Mouse (Mus musculus) spleen, adult 18-20 months (tissue): ENCODE results near the gene Nr1d2.
"Not testable (repeated sequence)": the region's sequence is repeated elsewhere in the genome, so short reads cannot be mapped to it uniquely, and the experiment has no call there.

Experiments
- DNase-seq, 2 experiments: peaks; one replicate each; pipeline ENCODE4 v3.0.0; 2022; ENCODE audit warnings: mixed read lengths in 2 of 2

Nr1d2 gene

DNA sequence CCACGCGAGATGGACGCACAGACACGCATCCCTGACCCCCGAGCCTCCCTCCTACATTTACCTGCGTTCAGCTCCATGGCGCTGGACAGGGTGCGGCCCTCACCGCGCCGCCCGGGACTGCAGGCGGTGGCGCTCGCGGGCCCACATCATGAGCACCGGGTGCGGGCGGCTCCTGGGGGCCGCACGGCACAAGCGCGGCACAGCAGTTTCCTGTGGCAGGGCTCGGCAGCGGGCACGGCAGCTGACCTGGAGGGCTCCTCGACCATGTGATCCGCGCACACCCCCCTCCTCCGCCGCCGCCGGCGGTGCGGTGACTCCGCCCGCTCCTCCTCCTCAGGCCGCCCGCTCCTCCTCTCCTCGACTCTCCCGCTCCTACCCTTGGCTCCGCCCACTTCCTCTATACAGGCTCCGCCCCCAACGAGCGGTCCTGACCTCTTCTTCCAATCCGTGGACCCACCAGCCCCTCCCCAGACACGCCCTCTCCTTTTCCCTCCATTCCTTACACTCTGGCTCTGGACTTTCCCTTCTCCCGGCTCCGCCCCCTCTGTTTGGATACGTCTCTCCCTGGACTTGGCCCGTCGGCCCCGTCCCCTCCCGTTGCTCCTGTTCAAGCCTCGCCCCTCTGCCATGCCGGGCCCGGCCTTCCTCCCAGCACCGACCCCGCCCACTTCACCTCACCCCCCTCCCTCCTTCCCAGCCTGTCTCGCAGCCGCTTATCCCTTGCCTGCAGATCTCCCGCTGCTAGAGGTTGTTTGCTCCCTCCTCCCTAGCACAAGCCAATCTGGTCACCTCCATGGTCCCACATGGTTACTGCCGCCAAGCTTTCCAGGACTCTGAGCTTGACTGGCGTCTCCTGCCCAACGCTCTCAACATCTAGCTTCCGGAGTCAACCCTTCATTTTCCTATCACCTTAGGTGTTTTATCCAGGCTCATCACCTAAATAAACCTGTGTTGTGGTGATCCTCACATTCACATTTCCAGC lies at the start of gene Nr1d2:
Gene Nr1d2, minus strand, starts transcription at position 378 of the 982 bp plus-strand sequence.
- peak; percentile 95 to 96 for DNase-seq

DNA sequence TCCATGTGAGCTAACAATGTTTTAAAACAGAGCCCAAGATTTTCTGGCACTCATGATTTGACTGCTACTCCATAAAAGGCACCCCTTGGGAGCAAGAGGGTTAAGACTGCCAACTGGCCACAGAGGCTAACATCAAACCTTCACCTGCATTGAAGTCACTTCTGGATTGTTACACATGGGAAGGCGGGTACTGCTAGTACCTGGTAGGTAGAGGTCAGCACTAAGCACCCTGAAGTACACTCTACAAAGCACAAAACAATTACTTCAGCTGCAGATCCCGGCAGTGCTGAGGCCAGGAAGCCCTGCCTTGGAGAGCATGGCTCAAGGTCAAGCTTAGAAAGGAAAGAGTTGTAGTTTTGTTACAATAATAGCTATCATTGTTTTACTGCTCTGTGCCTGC lies 48.5 kb upstream of the Nr1d2 start:
- DNase-seq: no peak

DNA sequence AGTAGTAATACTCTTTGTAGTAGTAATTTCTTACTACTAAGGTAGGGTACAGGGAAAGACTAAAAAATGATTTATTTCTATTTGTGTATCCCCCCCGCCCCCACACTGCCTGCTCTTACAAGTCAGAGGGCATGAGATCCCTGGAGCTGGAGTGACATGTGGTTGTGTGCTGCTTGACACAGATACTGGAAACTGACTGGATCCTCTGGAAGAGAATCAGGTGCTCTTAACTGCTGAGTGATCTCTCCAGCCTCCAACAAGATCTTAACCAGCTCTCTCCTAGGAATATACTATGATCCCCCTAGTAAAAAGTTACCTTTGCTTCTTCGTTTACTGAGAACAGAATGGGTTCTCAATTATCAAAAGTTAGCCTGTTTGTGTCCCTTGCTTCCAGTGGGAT lies 47.5 kb upstream of the Nr1d2 start:
- DNase-seq: no peak

DNA sequence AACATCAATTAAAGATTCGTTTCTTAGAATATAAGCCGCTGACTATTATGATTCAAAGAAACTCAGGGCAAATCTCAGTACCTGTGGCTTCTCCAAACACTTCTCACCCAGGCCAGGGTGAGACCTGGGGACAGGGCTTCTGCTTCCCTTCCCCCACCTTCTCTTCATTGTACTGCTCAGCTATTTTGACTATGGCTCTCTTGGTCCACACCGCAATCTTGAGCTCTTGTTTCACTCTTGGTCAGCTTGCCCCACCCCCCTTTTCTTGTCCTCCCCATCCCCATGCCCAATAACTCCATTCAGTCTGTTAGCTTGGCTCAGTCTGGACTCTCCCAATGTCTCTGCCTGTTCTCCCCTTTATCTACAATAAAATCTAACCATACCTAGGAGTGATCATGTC lies 46.5 kb upstream of the Nr1d2 start:
- no peak for DNase-seq

DNA sequence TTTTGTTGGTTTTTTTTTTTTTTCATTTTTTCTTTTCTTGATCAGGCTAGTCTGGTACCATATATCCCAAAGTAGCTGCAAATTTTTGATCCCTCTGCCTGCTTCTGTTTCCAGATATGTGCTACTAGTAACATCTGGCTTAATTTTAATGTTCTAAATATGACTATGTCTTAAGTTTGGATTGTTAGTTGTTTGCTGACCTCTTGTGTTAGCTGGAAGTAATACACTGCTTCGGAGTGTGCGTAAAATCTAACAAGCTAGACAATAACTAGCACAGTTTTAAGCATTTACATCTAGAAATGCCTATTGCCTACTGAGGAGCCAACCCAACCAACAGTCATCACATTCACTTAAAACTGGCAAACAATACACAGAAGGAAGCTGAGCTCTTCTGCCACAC lies 45.7 kb upstream of the Nr1d2 start:
- DNase-seq: no peak

DNA sequence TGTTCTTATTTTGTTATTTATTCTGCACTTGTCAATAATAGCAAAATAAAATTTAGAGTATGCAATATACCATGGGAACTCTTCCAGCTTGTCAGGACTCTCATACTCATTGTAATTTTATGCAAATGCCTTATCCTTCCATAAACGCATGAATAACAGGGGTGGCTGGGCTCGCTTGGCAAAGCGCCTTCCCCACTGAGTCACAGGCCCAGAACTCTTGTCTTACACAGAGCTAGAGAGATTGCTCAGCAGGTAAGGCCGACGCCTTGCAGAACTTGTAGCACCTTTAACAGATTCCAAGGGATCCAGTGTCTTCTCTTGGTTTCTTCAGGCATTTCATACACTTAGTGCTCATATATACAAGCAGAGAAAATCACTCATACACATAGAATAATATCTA lies 41.4 kb upstream of the Nr1d2 start:
- DNase-seq: no peak

DNA sequence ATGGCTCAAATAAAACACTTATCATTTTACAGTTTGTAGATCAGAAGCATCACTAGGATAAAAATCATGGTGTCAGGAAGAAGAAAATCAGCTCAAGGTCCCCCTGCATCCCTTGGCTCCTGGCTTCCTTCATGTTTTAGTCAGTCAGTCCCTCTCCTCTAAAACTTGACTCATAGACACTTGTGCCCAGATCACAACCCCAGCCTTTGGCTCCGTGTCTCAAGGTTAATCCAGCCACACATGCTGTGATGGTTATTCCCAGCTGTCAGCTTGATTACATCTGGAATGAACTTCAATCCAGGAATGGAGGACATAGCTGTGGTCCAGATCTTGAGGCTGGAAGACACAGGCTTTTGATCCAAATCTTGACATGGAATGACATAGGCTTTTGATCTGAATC lies 35.6 kb upstream of the Nr1d2 start:
- DNase-seq: no peak

DNA sequence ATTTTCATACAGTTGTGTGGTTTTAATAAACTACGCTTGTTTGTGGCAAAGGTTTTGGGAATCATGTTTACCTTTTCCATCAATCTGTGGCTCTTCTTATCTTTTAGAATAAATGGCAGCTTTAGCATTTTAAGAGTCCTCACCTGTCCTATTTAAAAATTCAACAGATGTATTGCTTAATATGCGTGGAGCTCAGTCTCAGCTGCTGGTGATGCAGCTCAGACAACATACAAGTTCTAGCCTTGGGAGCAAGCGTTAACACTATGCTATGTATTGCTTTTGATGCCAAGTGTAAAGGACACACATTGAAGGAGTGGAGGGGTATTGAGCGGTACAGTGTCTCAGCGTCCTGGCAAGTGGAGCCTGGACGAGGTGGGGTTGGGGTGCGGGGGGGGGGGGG lies 32.7 kb upstream of the Nr1d2 start:
- no peak for DNase-seq

DNA sequence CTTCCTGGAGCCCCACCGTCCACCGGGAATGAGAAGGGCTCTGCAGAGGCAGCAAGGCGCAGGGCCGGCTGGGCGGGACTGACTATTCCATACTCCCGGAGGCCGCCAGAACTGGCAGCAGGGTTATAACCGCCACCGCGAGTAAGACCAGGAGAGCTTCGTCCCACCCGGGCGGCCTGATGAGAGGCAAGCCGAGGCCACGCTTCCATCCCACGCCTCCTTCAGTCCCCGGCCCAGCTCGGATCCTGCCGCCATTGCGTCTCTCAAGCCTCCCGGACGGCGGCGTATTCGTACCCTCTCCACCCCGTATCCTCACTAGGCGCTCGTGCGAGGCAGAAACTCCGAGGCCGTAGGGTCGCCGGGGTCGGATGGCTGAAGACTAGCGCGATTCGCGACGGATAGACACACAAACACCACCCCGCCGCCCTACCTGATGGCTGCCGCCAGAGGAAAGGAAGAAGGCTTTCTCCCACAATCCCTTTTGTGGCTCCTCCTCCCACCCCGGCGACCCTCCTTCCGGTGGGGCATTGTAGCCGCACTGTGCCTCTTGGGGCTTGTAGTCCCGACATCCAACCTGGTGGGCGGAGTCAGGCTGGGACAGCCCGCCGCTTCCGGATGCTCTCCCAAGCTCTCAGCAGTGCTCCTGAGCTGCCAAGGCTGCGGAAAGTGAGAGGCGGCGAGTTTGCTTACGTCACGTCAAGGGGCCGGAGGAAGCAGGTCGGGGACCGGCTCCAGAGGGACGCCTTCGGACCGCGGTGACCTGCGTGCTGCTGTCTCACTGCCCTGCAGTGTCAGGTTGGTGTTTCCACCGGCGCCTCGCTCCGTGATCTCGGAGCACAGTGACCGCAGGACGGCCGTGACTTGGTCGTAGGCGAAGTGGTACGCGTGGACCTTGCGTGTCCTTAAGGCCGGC lies 31.9 kb upstream of the Nr1d2 start, which contains the start of the genes Nkiras1 and Rpl15:
Gene Nkiras1, plus strand, starts transcription at position 608 of the 913 bp plus-strand sequence.
Gene Rpl15, minus strand, starts transcription at position 863 of the 913 bp plus-strand sequence.
- peak; percentile 94 to 95 for DNase-seq

DNA sequence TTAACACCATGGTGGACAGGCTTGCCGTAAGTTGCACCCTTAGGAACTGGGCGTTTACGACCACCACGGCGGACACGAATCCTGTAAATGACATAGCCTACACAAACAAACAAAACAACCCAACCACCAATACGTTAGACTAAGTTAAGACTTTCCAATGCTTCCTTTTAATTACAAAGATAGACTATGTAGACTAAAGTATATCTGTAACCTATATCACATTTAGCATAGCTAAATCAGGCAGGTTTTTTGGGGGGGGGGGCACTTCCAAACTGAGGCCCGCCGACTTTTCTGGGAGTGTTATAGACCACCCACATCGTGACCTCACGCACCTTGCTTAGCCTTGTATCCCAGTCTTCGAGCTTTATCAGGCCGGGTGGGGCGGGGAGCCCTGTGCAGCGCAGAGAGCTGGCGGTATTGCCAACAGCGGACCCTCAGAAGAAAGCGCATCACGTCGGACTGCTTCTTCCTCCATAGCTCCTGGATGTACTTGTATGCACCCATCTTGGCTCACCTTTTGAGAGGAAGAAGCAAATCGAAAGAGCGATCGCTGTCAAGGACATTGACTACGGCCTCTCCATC lies 31.1 kb upstream of the Nr1d2 start:
- not testable (repeated sequence) for DNase-seq

DNA sequence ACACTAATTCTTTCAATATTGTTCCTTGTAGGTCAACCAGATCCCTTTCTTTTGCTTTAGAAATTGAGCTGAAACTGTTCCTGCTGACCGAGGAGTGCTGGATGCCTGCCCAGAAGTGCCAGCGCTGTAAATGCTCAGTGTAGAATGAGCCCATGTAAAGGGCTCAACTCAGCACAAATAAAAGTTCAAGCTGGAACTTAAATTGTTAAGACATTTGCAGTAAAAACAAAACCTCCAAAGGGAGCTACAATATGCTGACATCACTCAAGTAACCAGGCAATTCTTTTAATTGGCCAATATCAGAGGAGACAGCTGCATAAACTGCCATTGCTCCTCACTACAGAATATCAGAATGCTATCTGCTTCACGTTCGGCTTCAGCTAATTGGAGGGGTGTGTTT lies 24.5 kb upstream of the Nr1d2 start:
- no peak for DNase-seq

DNA sequence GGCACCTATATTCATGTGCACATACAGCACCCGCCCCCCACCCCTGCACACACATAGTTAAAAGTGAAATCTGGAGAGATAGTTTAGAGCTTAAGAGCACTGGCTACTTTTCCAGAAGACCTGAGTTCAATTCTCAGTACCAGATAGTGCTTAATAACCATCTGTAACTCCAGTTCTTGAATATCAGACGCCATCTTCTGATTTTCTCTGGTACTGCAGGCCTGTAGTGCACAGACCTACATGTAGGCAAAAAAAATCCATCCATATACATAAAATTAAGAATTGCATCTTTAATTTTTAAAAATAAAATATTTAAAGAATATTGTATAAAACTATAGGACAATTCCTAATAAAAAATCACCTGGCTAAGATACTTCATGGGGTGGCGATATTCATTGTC lies 22.3 kb upstream of the Nr1d2 start:
- no peak for DNase-seq

DNA sequence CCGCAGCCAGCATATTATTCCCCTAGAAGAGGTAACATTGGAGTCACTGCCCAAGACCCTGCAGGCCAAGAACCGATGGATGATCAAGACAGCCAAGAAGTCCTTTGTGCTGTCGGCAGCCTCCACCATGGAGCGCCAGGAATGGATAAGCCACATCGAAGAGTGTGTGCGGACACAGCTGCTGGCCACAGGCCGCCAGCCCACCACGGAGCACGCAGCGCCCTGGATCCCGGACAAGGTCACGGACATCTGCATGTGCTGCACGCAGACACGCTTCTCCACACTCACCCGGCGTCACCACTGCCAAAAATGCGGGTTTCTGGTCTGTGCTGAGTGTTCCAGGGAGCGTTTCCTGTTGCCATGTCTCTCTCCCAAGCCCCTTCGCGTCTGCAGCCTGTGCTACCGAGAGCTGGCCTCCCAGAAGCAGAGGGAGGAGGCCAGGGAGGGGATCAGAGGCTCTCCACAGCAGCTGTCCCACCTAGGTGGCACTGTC lies 3.8 kb upstream of the Nr1d2 start:
- no peak for DNase-seq

DNA sequence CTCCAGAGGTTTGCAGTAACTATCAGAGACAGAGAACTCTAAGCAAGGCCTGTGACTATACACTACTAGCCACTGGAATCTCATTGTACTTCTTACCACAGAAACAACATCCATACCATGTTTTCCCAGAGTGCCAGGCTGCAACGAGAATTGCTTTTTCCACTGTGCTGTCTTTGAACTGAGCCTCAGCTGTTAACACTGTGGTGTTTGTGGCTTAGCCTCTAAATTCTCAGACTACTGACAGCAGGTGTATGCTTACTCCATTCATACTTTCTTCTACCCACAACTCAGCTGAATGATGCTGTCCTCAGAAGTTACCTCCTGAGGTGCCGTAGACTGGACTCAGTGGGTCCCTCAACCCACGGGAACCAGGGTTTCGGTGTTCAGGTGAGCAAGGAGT lies 2.9 kb upstream of the Nr1d2 start:
- no peak for DNase-seq

DNA sequence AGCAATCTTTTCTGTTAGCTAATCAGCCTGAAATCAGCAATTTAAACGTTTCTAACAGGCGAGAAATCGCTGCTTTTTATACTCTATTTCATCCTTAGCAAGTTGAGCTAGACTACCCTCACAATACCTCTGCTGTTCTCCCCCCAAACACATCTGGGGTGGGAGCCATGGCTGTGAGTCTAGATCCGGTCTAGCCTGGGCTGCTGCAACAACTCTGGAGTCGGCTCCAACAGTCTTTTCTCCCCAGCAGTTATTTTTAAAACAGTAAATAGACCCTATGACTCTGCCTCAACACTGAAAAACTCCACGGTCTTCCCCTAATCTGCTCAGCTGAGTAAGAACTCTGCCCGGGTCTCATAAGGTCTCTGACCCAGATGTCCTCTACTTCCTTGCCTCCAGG lies 1.2 kb upstream of the Nr1d2 start:
- no peak for DNase-seq

DNA sequence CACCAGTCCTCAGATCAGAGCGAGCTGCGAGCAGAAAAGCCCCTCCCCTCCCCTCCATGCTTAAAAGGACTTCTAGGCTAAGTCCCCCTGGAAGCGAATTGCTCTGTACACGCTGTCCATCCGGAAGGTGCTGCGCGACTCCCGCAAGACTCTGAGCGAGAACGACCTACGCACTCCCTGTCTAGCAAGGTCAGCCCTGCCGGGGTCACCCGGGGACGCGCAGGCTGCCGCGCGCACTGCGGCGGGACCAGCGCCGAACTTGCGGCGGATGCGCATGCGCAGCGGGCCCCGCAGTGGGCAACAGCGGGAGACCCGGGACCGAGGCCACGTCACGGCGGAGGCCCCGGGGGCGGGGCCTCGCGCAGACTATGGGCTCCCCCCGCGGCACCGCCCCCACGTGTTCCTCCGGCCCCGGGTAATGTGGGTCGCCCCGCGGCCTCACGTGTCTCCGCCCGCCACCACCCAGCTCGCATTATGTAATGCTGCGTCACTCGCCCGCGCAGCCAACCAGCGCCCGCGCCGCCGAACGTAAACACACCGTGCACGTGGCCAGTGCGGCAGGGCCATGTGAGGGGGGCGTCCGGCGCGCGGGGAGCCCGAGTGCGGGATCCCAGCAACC lies 687 bp downstream of the Nr1d2 start:
- peak; percentile 96 to 97 for DNase-seq

DNA sequence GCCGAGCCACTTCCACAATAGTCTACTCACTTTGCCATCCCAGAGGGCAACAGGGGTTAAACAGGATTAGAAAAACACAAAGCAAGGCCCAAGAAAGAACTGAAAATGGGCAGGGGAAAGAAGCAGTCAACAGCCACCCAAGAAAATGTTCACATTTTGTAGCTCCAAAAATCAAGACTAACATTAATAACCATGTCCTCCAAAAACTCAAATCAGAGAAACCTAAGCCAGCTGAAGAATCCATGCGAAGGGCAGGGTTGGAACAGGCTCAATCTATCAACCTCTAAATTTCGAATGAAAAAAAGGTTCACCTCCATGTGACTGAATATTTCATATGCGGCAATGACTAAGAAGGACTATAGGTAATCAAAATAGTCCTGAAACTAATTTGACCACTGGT lies 1.5 kb downstream of the Nr1d2 start:
- no peak for DNase-seq

DNA sequence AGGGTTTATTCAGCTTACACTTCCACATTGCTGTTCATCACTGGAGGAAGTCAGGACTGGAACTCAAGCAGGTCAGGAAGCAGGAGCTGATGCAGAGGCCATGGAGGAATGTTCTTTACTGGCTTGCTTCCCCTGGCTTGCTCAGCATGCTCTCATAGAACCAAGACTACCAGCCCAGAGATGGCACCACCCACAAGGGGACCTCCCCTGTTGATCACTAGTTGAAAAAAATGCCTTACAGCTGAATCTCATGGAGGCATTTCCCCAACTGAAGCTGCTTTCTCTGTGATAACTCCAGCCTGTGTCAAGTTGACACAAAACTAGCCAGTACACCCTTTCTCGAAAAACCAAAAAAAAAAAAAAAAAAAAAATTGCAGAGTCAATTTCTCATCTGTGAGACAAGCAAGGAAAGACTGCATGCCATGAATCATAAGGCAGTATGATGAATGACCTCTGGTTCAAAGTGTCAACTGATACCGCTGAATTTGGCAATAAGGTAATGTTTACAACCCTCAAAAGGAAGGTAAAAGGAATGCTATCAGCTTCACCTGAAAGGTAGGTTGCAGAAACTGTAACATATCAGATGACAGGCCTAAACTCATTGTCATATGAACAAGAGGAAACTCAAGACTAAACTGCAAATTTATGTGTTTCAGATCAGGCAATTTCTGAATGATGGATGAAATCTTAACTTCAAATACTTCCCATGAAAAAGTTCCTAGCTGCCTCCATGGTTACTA lies 2.3 kb downstream of the Nr1d2 start:
- not testable (repeated sequence) for DNase-seq

DNA sequence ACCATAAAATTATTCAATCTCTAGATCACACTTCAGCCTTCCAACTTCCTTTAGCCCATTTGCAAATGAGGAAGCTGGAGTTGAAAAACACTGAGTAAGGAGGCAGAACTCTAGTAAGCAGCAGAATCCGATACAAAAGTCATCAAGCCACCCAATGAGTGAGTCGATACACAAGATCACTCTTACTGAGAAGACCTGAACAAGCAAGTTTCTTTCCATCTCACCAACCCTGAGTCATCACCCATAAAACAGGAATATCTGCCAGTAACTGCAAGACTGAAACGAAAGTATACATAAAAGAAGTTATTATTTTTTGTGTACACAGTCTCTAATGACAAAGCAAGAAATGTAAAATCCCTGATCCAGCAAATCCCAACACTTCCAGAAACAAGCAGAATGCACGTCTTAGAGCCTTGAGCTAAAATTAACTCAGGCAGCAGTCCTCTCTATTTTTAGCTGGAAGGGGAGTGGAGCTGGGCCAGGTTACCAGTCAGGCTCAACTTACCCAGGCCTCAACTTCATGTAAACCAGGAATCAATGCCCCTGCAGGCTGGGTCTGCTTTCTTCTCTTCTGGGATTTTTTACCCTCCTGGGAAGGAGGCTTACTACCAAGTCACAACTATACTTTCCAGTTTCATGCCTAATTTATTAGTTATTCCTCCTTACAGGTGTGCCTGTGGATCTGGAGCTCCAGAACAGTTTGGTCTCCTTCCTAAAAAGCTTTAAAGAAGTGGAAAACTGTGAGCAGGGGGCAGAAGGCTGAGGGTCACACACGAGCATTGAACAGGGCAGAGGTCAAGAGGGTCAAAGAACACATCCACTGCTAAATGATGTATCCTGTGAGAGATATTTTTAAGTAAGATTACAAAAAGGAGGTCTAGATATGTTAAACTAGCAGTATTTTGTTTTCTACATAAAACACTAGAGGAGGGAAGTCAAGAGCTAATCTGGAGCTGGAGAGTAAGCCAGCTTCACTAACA lies 4.7 kb downstream of the Nr1d2 start:
- DNase-seq: no peak

DNA sequence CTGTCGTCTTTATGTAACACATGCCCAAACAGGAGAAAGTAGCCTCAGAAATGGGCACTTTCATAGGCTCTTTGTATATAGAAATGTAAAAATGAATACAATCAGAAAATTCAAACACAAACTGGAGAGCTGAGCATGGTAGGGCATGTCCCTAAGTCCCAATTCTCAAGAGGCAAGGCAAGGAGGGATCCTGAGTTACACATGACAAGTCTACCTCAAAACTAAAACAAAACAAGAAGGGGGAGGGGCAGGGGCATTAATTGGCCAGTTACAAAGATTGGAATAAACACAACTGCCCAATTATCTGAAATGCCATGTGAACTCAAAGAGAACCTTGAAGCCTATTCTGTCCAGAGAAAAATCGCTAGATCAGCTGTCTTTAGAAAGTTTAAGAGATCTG lies 5.9 kb downstream of the Nr1d2 start:
- DNase-seq: no peak
